Mouse (Mus musculus) forebrain, embryonic 11.5 days (tissue): ENCODE data around the gene Uchl5. TPM values are rescaled to one million over a fixed set of nuclear protein-coding genes. Genes with fewer than 3 reads are reported as not detected.
A peak's percentile ranks its signal among the peaks of the same experiment; 100 is the strongest.

Source experiments
- ATAC-seq: fragments of 200-750 bp; cut with Nextera tagmentation; replicated peaks from 2 replicates; pipeline ENCODE4 v1.8.0; 2017; ENCODE audit warnings: moderate TSS enrichment; ENCODE audit not compliant: low FRiP score
- DNase-seq: peaks from one replicate; pipeline ENCODE4 v3.0.0-alpha.2; 2017; ENCODE audit warnings: low spot score
- H3K27ac ChIP-seq: fragments of 300-500 bp; sonication (generic); 2 replicates; pipeline ENCODE4 v1.5.1; 2014; ENCODE audit warnings: low read depth, low read length
- H3K27me3 ChIP-seq: fragments of 300-500 bp; sonication (generic); 2 replicates; pipeline ENCODE4 v1.6.1; 2014; ENCODE audit warnings: mild to moderate bottlenecking, low read length, mixed read lengths; ENCODE audit not compliant: control insufficient read depth, insufficient read depth
- H3K36me3 ChIP-seq: fragments of 300-500 bp; sonication (generic); 2 replicates; pipeline ENCODE4 v1.6.1; 2014; ENCODE audit warnings: mild to moderate bottlenecking, low read length, moderate library complexity, mixed read lengths; ENCODE audit not compliant: control insufficient read depth, insufficient read depth
- H3K4me1 ChIP-seq: fragments of 300-500 bp; sonication (generic); replicated peaks from 2 replicates; pipeline ENCODE4 v1.6.1; 2014; ENCODE audit warnings: low read length, mixed read lengths; ENCODE audit not compliant: control insufficient read depth, insufficient read depth
- H3K4me2 ChIP-seq: fragments of 300-500 bp; sonication (generic); 2 replicates; pipeline ENCODE4 v1.6.1; 2014; ENCODE audit warnings: low read depth, mild to moderate bottlenecking, low read length, moderate library complexity, mixed read lengths; ENCODE audit not compliant: severe bottlenecking
- H3K4me3 ChIP-seq: fragments of 300-500 bp; sonication (generic); 2 replicates; pipeline ENCODE4 v1.5.1; 2014; ENCODE audit warnings: low read depth, low read length
- H3K9ac ChIP-seq: fragments of 300-500 bp; sonication (generic); 2 replicates; pipeline ENCODE4 v1.6.1; 2014; ENCODE audit warnings: low read length
- H3K9me3 ChIP-seq: fragments of 300-500 bp; sonication (generic); 2 replicates; pipeline ENCODE4 v1.6.1; 2016; ENCODE audit warnings: low read length, mixed read lengths; ENCODE audit not compliant: control insufficient read depth
- WGBS: fragments of 180-500 bp; shearing (Covaris S2); extraction: QIAGEN DNeasy Blood & Tissue Kit; methylation state at CpG from one replicate; pipeline ENCODE4 v1.1.7; 2014; 5-methylcytosine and 5-hydroxymethylcytosine counted together
- polyA plus RNA-seq: library from polyadenylated mRNA; unstranded; fragments of >200 nt; fragmentation: Nextera tagmentation; extraction: Ambion mirVana; gene quantifications from 2 replicates; pipeline ENCODE4 v1.2.1, GENCODE M21; 2014

Gene Uchl5
- polyA plus RNA-seq, 1 experiment from 2014 or later: 87.8 TPM

- Histone ChIP-seq H3K27ac (no peak overlapping the region), H3K9ac (no peak overlapping the region), H3K9me3 (no peaks in the 10 kb centered on the region), H3K4me2 (no peak overlapping the region; the same call in 1 of the 2 replicates), H3K36me3 (peaks cover 3% of the 10 kb centered on the region; the same call in 1 of the 2 replicates), H3K27me3 (no peaks in the 10 kb centered on the region), H3K4me3 (no peak overlapping the region), H3K4me1 (peaks cover 14% of the 10 kb centered on the region)
- no peak for ATAC-seq
- DNase-seq: no peak
- WGBS: 91% methylated on average over 10 of the region's 10 CpGs
Measured at GRCm38 (mm10) chr1:143740581-143740980, 36.5 kb upstream of the Uchl5 start.

GRCm38 (mm10) chr1:143741331-143741730, 35.7 kb upstream of the Uchl5 start:
- WGBS: 77% methylated on average over 5 of the region's 5 CpGs
- H3K4me1 ChIP-seq: peaks cover 14% of the 10 kb centered on the region
- DNase-seq (no peak), ATAC-seq (no peak)
- no peaks in the 10 kb centered on the region for H3K9me3 ChIP-seq
- no peak overlapping the region for H3K4me3 ChIP-seq
- H3K4me2 ChIP-seq: no peak overlapping the region
- no peaks in the 10 kb centered on the region for H3K27me3 ChIP-seq
- H3K36me3 ChIP-seq: peaks cover 3% of the 10 kb centered on the region; the same call in 1 of the 2 replicates
- no peak overlapping the region for H3K9ac ChIP-seq
- no peak overlapping the region for H3K27ac ChIP-seq

- Histone ChIP-seq H3K4me2 (peak overlapping the region; percentile 13; the same call in 1 of the 2 replicates), H3K9me3 (no peaks in the 10 kb centered on the region), H3K9ac (0 out of 2 replicates have a peak overlapping the region, but pooled peaks have one; percentile 7), H3K36me3 (peaks cover 3% of the 10 kb centered on the region; the same call in 1 of the 2 replicates), H3K27me3 (no peaks in the 10 kb centered on the region), H3K4me1 (peaks cover 14% of the 10 kb centered on the region), H3K27ac (peak overlapping the region; percentile 65), H3K4me3 (no peak overlapping the region)
- peak; percentile 59 for ATAC-seq
- DNase-seq: no peak
- 21% methylated on average over 6 of the region's 6 CpGs for WGBS
Measured at GRCm38 (mm10) chr1:143742186-143742585, 34.9 kb upstream of the Uchl5 start.

- Histone ChIP-seq H3K4me3 (no peak overlapping the region), H3K9me3 (no peaks in the 10 kb centered on the region), H3K27me3 (no peaks in the 10 kb centered on the region), H3K4me2 (no peak overlapping the region), H3K9ac (no peak overlapping the region), H3K36me3 (peaks cover 3% of the 10 kb centered on the region; the same call in 1 of the 2 replicates), H3K4me1 (peaks cover 9% of the 10 kb centered on the region), H3K27ac (no peak overlapping the region)
- ATAC-seq (no peak), DNase-seq (no peak)
- 89% methylated on average over 10 of the region's 10 CpGs for WGBS
Measured at GRCm38 (mm10) chr1:143745871-143746270, 31.2 kb upstream of the Uchl5 start.

GRCm38 (mm10) chr1:143762159-143762558, 14.9 kb upstream of the Uchl5 start:
- no peak overlapping the region for H3K4me3 ChIP-seq
- H3K27me3 ChIP-seq: no peaks in the 10 kb centered on the region
- WGBS: 91% methylated on average over 8 of the region's 8 CpGs
- H3K4me2 ChIP-seq: no peak overlapping the region
- no peak overlapping the region for H3K27ac ChIP-seq
- ATAC-seq: no peak
- H3K4me1 ChIP-seq: no peaks in the 10 kb centered on the region
- no peaks in the 10 kb centered on the region for H3K9me3 ChIP-seq
- no peaks in the 10 kb centered on the region; the same call in 1 of the 2 replicates for H3K36me3 ChIP-seq
- DNase-seq: no peak
- no peak overlapping the region for H3K9ac ChIP-seq

GRCm38 (mm10) chr1:143764443-143764842, 12.6 kb upstream of the Uchl5 start:
- Histone ChIP-seq H3K9ac (no peak overlapping the region), H3K27ac (no peak overlapping the region), H3K9me3 (no peaks in the 10 kb centered on the region), H3K4me3 (no peak overlapping the region), H3K27me3 (no peaks in the 10 kb centered on the region), H3K4me1 (no peaks in the 10 kb centered on the region), H3K36me3 (no peaks in the 10 kb centered on the region; the same call in 1 of the 2 replicates), H3K4me2 (no peak overlapping the region)
- 94% methylated on average over 1 of the region's 1 CpGs for WGBS
- DNase-seq (no peak), ATAC-seq (no peak)

- no peaks in the 10 kb centered on the region for H3K9me3 ChIP-seq
- 90% methylated on average over 4 of the region's 4 CpGs for WGBS
Measured at GRCm38 (mm10) chr1:143765801-143766200, 11.3 kb upstream of the Uchl5 start.

GRCm38 (mm10) chr1:143766238-143766637, 10.8 kb upstream of the Uchl5 start:
- no peak overlapping the region for H3K4me3 ChIP-seq
- DNase-seq: no peak
- no peaks in the 10 kb centered on the region for H3K4me1 ChIP-seq
- H3K36me3 ChIP-seq: no peaks in the 10 kb centered on the region; the same call in 1 of the 2 replicates
- no peaks in the 10 kb centered on the region for H3K9me3 ChIP-seq
- no peaks in the 10 kb centered on the region for H3K27me3 ChIP-seq
- H3K9ac ChIP-seq: no peak overlapping the region
- H3K27ac ChIP-seq: no peak overlapping the region
- ATAC-seq: no peak
- WGBS: 95% methylated on average over 6 of the region's 6 CpGs
- H3K4me2 ChIP-seq: no peak overlapping the region

More at GRCm38 (mm10) chr1:143765801-143766200, 11.3 kb upstream of the Uchl5 start:
- no peak overlapping the region for H3K4me3 ChIP-seq
- H3K4me2 ChIP-seq: no peak overlapping the region
- no peaks in the 10 kb centered on the region for H3K27me3 ChIP-seq
- no peak overlapping the region for H3K27ac ChIP-seq
- no peaks in the 10 kb centered on the region; the same call in 1 of the 2 replicates for H3K36me3 ChIP-seq
- DNase-seq (no peak), ATAC-seq (no peak)
- H3K9ac ChIP-seq: no peak overlapping the region
- H3K4me1 ChIP-seq: no peaks in the 10 kb centered on the region

GRCm38 (mm10) chr1:143770444-143771109, 6.5 kb upstream of the Uchl5 start:
- Histone ChIP-seq H3K4me1 (no peaks in the 10 kb centered on the region; the same call in 1 of the 2 replicates), H3K36me3 (no peaks in the 10 kb centered on the region; the same call in 1 of the 2 replicates), H3K27ac (no peak overlapping the region), H3K4me3 (no peak overlapping the region), H3K9me3 (no peaks in the 10 kb centered on the region), H3K4me2 (no peak overlapping the region), H3K27me3 (no peaks in the 10 kb centered on the region), H3K9ac (no peak overlapping the region)
- WGBS: 54% methylated on average over 20 of the region's 20 CpGs
- no peak for ATAC-seq
- no peak for DNase-seq
